Mouse (Mus musculus): ENCODE data around the gene Pdxdc1. TPM values are rescaled to one million over a fixed set of nuclear protein-coding genes. Genes with fewer than 3 reads are reported as not detected.

Gene Pdxdc1
- polyA plus RNA-seq, 1 experiment = 57.0 TPM

DNA sequence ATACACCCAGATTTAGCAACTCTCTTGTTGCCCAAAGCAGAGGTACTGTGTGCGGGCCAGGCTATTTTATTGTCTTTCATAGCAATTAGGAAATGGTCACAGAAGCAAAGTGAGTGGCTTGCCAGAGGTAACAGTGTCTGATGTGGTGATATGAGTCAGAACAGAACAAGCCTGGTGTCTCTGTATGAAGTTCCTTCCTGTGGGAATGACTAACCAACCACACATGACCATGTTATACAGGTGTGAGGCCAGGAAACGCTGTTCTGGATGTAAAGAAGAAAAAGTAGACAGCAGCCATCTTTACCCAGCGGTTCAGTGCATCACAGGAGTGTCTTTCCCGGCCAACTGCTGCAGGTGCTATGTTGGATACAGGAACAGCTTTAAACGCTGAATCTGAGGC lies 57.9 kb downstream of the Pdxdc1 start:
- Histone ChIP-seq H3K4me2 (ENCODE audit: low read depth) (no peak overlapping the region), H3K79me2 (ENCODE audit: control insufficient read depth, insufficient read depth) (no peaks in the 10 kb centered on the region), H3K36me3 (ENCODE audit: control insufficient read depth, insufficient read depth) (peaks cover 53% of the 10 kb centered on the region), H3K4me3 (no peak overlapping the region), H3K27me3 (ENCODE audit: control insufficient read depth, insufficient read depth, insufficient read length) (no peaks in the 10 kb centered on the region), H3ac (ENCODE audit: control insufficient read depth, insufficient read length) (no peak overlapping the region)
- TF ChIP-seq USF1 (IDR thresholded peaks at IDR 0.05; ENCODE audit: low read depth) = no peak
- TF ChIP-seq MYOG (IDR thresholded peaks at IDR 0.05; ENCODE audit: control insufficient read depth in 1 of 3, insufficient read depth in 1 of 3, insufficient read length in 2 of 3, low read depth in 2 of 3) = no peak
- no peak for TF ChIP-seq POLR2A (IDR thresholded peaks at IDR 0.05; ENCODE audit: insufficient read length, low read depth)
- no peak for TF ChIP-seq REST (IDR thresholded peaks at IDR 0.05; ENCODE audit: insufficient read depth, insufficient read length)
- TF ChIP-seq CEBPB (IDR thresholded peaks at IDR 0.05; ENCODE audit: insufficient read depth, poor library complexity, severe bottlenecking) = no peak
- no peak for TF ChIP-seq MAX (IDR thresholded peaks at IDR 0.05; ENCODE audit: low read depth)
- no peak for TF ChIP-seq POLR2AphosphoS2 (IDR thresholded peaks at IDR 0.05; ENCODE audit: insufficient read length, low read depth)
- TF ChIP-seq TCF12 (IDR thresholded peaks at IDR 0.05; ENCODE audit: insufficient read depth, poor library complexity, severe bottlenecking) = no peak
- no peak for TF ChIP-seq TCF3 (IDR thresholded peaks at IDR 0.05; ENCODE audit: insufficient read length, low read depth)
- no peak for TF ChIP-seq E2F4 (IDR thresholded peaks at IDR 0.05; ENCODE audit: insufficient read depth)
- TF ChIP-seq SRF (IDR thresholded peaks at IDR 0.05; ENCODE audit: control insufficient read depth, insufficient read length, low read depth) = no peak
- no peak for TF ChIP-seq MYOD1 (IDR thresholded peaks at IDR 0.05; ENCODE audit: control insufficient read depth in 1 of 3, insufficient read length in 2 of 3, low read depth in 2 of 3)

DNA sequence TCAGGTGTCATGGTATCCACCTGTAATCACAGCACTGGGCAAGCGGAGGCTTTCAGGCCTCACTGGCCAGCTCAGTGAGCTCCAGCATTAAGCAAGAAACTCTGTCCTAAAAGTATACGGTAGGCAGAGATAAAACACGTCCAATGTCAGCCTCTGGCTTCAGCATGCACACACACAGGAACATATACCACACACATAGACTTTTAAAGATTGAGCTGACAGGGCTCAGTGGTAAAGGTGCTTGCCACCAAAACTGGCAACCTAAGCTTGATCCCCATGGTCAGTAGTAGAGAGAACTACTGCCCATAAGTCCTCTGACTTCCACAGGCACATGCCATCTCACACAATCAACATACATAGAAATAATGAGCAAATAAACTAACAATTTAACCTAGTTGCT lies 62.0 kb downstream of the Pdxdc1 start:
- no peak overlapping the region for H3K4me3 ChIP-seq
- H3K27me3 ChIP-seq (ENCODE audit: control insufficient read depth, insufficient read depth, insufficient read length) = no peaks in the 10 kb centered on the region
- no peaks in the 10 kb centered on the region for H3K79me2 ChIP-seq (ENCODE audit: control insufficient read depth, insufficient read depth)
- H3K36me3 ChIP-seq (ENCODE audit: control insufficient read depth, insufficient read depth) = peaks cover 67% of the 10 kb centered on the region
- no peak overlapping the region for H3K4me2 ChIP-seq (ENCODE audit: low read depth)
- TF ChIP-seq MYOD1 (IDR thresholded peaks at IDR 0.05; ENCODE audit: control insufficient read depth in 1 of 3, insufficient read length in 2 of 3, low read depth in 2 of 3) = no peak
- no peak for TF ChIP-seq E2F4 (IDR thresholded peaks at IDR 0.05; ENCODE audit: insufficient read depth)
- TF ChIP-seq MYOG (IDR thresholded peaks at IDR 0.05; ENCODE audit: control insufficient read depth in 1 of 3, insufficient read depth in 1 of 3, insufficient read length in 2 of 3, low read depth in 2 of 3) = no peak
- TF ChIP-seq POLR2AphosphoS2 (IDR thresholded peaks at IDR 0.05; ENCODE audit: insufficient read length, low read depth) = no peak
- TF ChIP-seq TCF12 (IDR thresholded peaks at IDR 0.05; ENCODE audit: insufficient read depth, poor library complexity, severe bottlenecking) = no peak
- TF ChIP-seq CEBPB (IDR thresholded peaks at IDR 0.05; ENCODE audit: insufficient read depth, poor library complexity, severe bottlenecking) = no peak
- TF ChIP-seq MAX (IDR thresholded peaks at IDR 0.05; ENCODE audit: low read depth) = no peak
- no peak overlapping the region for H3ac ChIP-seq (ENCODE audit: control insufficient read depth, insufficient read length)

DNA sequence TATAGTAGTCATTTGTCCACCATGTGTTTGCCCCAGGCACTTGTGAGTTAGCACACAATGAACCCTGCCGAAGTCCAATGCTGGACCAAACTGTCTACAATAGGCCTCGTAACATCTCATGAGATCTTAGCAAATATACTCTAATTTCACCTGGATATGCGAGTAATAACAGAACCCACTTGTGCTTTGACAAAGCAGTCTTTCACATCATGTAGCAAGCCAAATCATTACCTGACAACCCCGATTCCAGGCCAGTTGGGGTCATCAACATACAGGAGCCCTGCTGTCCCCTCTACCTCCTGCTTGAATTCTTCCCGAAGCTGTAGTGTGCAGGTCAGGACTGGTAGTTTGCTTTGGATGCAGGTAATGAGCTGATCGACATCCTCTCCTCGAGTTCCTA lies 62.9 kb downstream of the Pdxdc1 start:
- H3K79me2 ChIP-seq (ENCODE audit: control insufficient read depth, insufficient read depth) = no peaks in the 10 kb centered on the region
- H3K4me2 ChIP-seq (ENCODE audit: low read depth) = no peak overlapping the region
- H3K27me3 ChIP-seq (ENCODE audit: control insufficient read depth, insufficient read depth, insufficient read length) = no peaks in the 10 kb centered on the region
- no peak for TF ChIP-seq REST (IDR thresholded peaks at IDR 0.05; ENCODE audit: insufficient read depth, insufficient read length)
- no peak for TF ChIP-seq POLR2AphosphoS2 (IDR thresholded peaks at IDR 0.05; ENCODE audit: insufficient read length, low read depth)
- no peak for TF ChIP-seq CEBPB (IDR thresholded peaks at IDR 0.05; ENCODE audit: insufficient read depth, poor library complexity, severe bottlenecking)
- no peak for TF ChIP-seq MYOG (IDR thresholded peaks at IDR 0.05; ENCODE audit: control insufficient read depth in 1 of 3, insufficient read depth in 1 of 3, insufficient read length in 2 of 3, low read depth in 2 of 3)
- TF ChIP-seq E2F4 (IDR thresholded peaks at IDR 0.05; ENCODE audit: insufficient read depth) = no peak
- TF ChIP-seq POLR2A (IDR thresholded peaks at IDR 0.05; ENCODE audit: insufficient read length, low read depth) = no peak
- TF ChIP-seq TCF12 (IDR thresholded peaks at IDR 0.05; ENCODE audit: insufficient read depth, poor library complexity, severe bottlenecking) = no peak
- TF ChIP-seq MAX (IDR thresholded peaks at IDR 0.05; ENCODE audit: low read depth) = no peak
- no peak for TF ChIP-seq TCF3 (IDR thresholded peaks at IDR 0.05; ENCODE audit: insufficient read length, low read depth)
- no peak for TF ChIP-seq SRF (IDR thresholded peaks at IDR 0.05; ENCODE audit: control insufficient read depth, insufficient read length, low read depth)
- TF ChIP-seq USF1 (IDR thresholded peaks at IDR 0.05; ENCODE audit: low read depth) = no peak
- no peak for TF ChIP-seq MYOD1 (IDR thresholded peaks at IDR 0.05; ENCODE audit: control insufficient read depth in 1 of 3, insufficient read length in 2 of 3, low read depth in 2 of 3)
- H3K36me3 ChIP-seq (ENCODE audit: control insufficient read depth, insufficient read depth) = peaks cover 64% of the 10 kb centered on the region
- no peak overlapping the region for H3ac ChIP-seq (ENCODE audit: control insufficient read depth, insufficient read length)
- no peak overlapping the region for H3K4me3 ChIP-seq

DNA sequence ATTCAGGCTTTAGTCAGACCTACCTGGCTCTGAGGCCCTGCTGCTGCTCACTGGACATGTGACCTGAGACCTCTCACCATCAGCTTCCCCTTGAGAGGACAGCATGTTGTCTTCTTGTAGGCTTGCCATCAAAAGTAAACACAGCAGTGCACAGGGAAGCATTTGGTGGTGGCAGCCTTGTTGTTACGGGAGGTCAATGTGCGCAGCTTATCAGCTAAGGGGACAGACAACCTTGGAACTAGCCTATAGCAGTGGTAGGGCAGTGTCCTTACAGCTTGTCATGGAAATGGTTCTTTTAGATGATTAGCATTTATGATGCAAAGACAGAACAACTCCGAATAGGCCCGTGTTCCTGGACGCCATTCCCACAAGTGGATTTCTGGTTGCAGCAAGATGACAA lies 68.5 kb downstream of the Pdxdc1 start:
- no peak overlapping the region for H3K4me3 ChIP-seq
- no peak for TF ChIP-seq E2F4 (IDR thresholded peaks at IDR 0.05; ENCODE audit: insufficient read depth)
- TF ChIP-seq SRF (IDR thresholded peaks at IDR 0.05; ENCODE audit: control insufficient read depth, insufficient read length, low read depth) = no peak
- TF ChIP-seq MYOD1 (IDR thresholded peaks at IDR 0.05; ENCODE audit: control insufficient read depth in 1 of 3, insufficient read length in 2 of 3, low read depth in 2 of 3) = no peak
- TF ChIP-seq TCF12 (IDR thresholded peaks at IDR 0.05; ENCODE audit: insufficient read depth, poor library complexity, severe bottlenecking) = no peak
- no peak for TF ChIP-seq MYOG (IDR thresholded peaks at IDR 0.05; ENCODE audit: control insufficient read depth in 1 of 3, insufficient read depth in 1 of 3, insufficient read length in 2 of 3, low read depth in 2 of 3)
- no peak for TF ChIP-seq USF1 (IDR thresholded peaks at IDR 0.05; ENCODE audit: low read depth)
- no peak for TF ChIP-seq CEBPB (IDR thresholded peaks at IDR 0.05; ENCODE audit: insufficient read depth, poor library complexity, severe bottlenecking)
- no peak for TF ChIP-seq MAX (IDR thresholded peaks at IDR 0.05; ENCODE audit: low read depth)
- TF ChIP-seq POLR2AphosphoS2 (IDR thresholded peaks at IDR 0.05; ENCODE audit: insufficient read length, low read depth) = no peak
- no peak for TF ChIP-seq POLR2A (IDR thresholded peaks at IDR 0.05; ENCODE audit: insufficient read length, low read depth)
- TF ChIP-seq TCF3 (IDR thresholded peaks at IDR 0.05; ENCODE audit: insufficient read length, low read depth) = no peak
- TF ChIP-seq REST (IDR thresholded peaks at IDR 0.05; ENCODE audit: insufficient read depth, insufficient read length) = no peak

More for the DNA sequence above, 68.5 kb downstream of the Pdxdc1 start:
- H3K27me3 ChIP-seq (ENCODE audit: control insufficient read depth, insufficient read depth, insufficient read length) = no peaks in the 10 kb centered on the region
- no peak overlapping the region for H3K4me2 ChIP-seq (ENCODE audit: low read depth)
- H3K79me2 ChIP-seq (ENCODE audit: control insufficient read depth, insufficient read depth) = no peaks in the 10 kb centered on the region
- H3ac ChIP-seq (ENCODE audit: control insufficient read depth, insufficient read length) = no peak overlapping the region
- H3K36me3 ChIP-seq (ENCODE audit: control insufficient read depth, insufficient read depth) = peaks cover 39% of the 10 kb centered on the region
